ENCODE assay signal across 8 mouse cellular contexts in the genomic region with DNA sequence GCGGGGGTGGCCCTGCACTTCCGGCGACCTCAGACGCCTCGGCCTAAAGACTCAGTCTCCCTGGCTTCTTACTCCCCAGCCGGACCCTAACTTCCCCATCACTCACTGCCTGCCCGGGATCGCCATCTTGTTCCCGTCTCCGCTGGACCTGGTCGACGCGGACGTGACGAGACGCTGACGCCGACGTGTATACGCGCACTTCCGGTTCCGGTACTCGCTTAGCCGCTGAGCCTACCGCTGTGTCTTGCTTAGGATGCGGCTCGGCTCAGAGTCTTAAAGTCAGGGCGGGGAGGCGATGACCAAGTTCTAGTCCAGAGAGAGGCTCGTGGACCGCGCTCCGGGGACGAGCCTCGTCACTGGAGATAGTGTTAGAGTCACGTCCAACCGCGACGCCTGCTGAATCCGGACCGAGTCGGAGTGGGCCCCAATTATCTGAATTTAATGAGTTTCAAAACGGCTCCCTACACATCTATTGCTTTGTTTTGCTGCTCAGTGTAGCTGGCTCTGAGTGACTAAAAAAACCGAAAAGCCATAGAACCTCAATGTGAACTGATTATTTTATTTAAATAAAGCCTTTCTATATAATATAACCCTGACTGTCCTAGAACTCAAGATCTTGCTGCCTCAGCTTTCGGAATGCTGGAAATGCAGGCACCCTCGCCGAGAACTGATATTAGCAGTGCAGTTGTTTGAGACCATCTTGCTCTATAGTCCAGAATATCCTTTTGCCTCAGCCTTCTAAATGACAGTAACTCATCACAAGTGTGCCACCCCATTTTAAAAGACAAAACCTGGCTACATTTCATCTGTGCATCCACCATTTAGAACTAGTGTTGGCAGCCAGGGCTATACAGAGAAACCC. TPM values are rescaled to one million over a fixed set of nuclear protein-coding genes. Genes with fewer than 3 reads are reported as not detected.
A peak's percentile ranks its signal among the peaks of the same experiment; 100 is the strongest.
DNase-seq lines count a peak whose midpoint lies in the region; ATAC-seq lines count a peak whose summit lies in the region.

TSS of gene Nsrp1 (minus strand) at position 163 of the 862 bp plus-strand sequence.

- ATAC-seq in hindbrain, embryonic 16.5 days = peak; percentile 100

- H3K36me3 ChIP-seq in hindbrain, embryonic 16.5 days (ENCODE audit: control insufficient read depth, insufficient read depth, low read length) = peaks cover 3% of the 10 kb centered on the region; the same call in 1 of the 2 replicates
- H3K36me3 ChIP-seq in macrophage (ENCODE audit: inconsistent target) = peaks cover 24% of the 10 kb centered on the region; the same call in 1 of the 2 replicates

- peaks cover 3% of the 10 kb centered on the region; the same call in 1 of the 2 replicates for H3K27me3 ChIP-seq in hindbrain, embryonic 16.5 days (replicated peaks; ENCODE audit: control insufficient read depth, insufficient read depth, low read length)

- DNase-seq in T-cell, adult 2 months (ENCODE audit: low spot score) = peak; percentile 93
- peak; percentile 92 for DNase-seq in cerebellum, postnatal 36 days
- peak; percentile 90 to 96 for DNase-seq in frontal cortex, postnatal 36 days (ENCODE audit: low spot score in 2 of 2)
- peak; percentile 95 to 96 for DNase-seq in left cerebral cortex, adult 18-20 months (ENCODE audit: low spot score in 2 of 2)
- DNase-seq in right cerebral cortex, adult 18-20 months = peak; percentile 94
- DNase-seq in urinary bladder, postnatal 10 days (ENCODE audit: low spot score) = peak; percentile 72

- peak within 1 kb of the TSS; percentile 73 for H3K9ac ChIP-seq in hindbrain, embryonic 16.5 days (ENCODE audit: low read depth, low read length)

- peak within 1 kb of the TSS; percentile 62 for H3K4me3 ChIP-seq in hindbrain, embryonic 16.5 days (ENCODE audit: low read length)
- H3K4me3 ChIP-seq in macrophage (ENCODE audit: inconsistent target) = peak within 1 kb of the TSS; percentile 96

- peaks cover 3% of the 10 kb centered on the region; the same call in 1 of the 2 replicates for H3K4me1 ChIP-seq in hindbrain, embryonic 16.5 days (ENCODE audit: control insufficient read depth, insufficient read depth, low read depth, low read length)

- H3K9me3 ChIP-seq in hindbrain, embryonic 16.5 days (ENCODE audit: control insufficient read depth, low read length) = no peaks in the 10 kb centered on the region

- peak within 1 kb of the TSS; percentile 88 for H3K4me2 ChIP-seq in hindbrain, embryonic 16.5 days (ENCODE audit: low read length)

- peaks cover 46% of the 10 kb centered on the region for H3K79me2 ChIP-seq in macrophage (ENCODE audit: inconsistent target)

- WGBS in hindbrain, embryonic 16.5 days = 4% methylated on average over 48 of the region's 48 CpGs
- 5% methylated on average over 48 of the region's 48 CpGs for WGBS in macrophage (ENCODE audit: missing documents)

- peak within 1 kb of the TSS; percentile 91 for H3K27ac ChIP-seq in hindbrain, embryonic 16.5 days (ENCODE audit: low read depth, low read length)
- H3K27ac ChIP-seq in macrophage = peak within 1 kb of the TSS; percentile 66

RNA-seq across cellular contexts. Expression of gene Nsrp1, which starts in this region (rescaled TPM):
- polyA plus RNA-seq in hindbrain, embryonic 16.5 days (2015; fragmentation: Nextera tagmentation; extraction: Ambion mirVana) = 37.8 and 50.0 TPM in 2 replicates
- 10 to 100 TPM; 19.3 to 19.7 TPM for total RNA-seq in left cerebral cortex, adult 18-20 months (2021)
- total RNA-seq in macrophage (2018; cell fraction: chromatin; rRNA removed) = 10 to 100 TPM; 16.0 to 68.3 (median 43.3) TPM
- total RNA-seq in macrophage (2018; cell fraction: cytosol; rRNA removed) = 10 to 100 TPM; 12.3 to 25.2 (median 19.1) TPM
- 10 to 100 TPM; 10.4 to 40.8 (median 23.3) TPM for total RNA-seq in macrophage (2018; cell fraction: nucleus; rRNA removed)
- polyA plus RNA-seq in macrophage (2018) = 18.8 to 51.2 TPM (median 21.1 TPM) in 3 replicates

Comparison
In these comparisons a context has a peak if more than half of its experiments do, and no peak if none do; other contexts are left out.
1. Peak in every context shown above with its lines: DNase-seq, ATAC-seq, H3K4me3 ChIP-seq and H3K27ac ChIP-seq.